Mouse (Mus musculus): ENCODE measurements around the gene Unc5c.

DNA sequence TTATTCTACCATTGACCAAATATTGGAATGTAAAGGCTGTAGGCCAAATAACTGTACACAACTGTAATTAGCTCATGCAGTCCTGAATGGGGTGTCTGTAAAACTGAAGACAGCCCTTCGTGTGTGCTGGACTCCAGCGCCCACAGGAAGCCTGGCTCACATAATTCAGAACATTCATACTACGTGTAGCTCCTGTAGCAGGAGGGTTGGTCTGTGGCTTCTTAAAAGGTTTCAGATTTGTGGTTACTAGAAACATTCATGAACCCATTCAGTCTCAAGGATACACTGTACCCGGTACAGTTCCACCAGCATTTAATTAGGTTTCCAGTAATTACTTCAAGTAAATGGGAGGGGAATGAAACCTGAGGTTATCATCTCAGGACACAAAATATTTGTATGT, 246.6 kb downstream of the Unc5c start:
- TF ChIP-seq CTCF (IDR thresholded peaks at IDR 0.05; ENCODE audit: extremely low read depth, insufficient read depth, low read length) (no peak), POLR2A (IDR thresholded peaks at IDR 0.05; ENCODE audit: extremely low read depth, insufficient read depth, low read length) (no peak)

Measured in cortical plate, adult 2 months (tissue).